Mouse (Mus musculus) liver, embryonic 14.5 days (tissue): ENCODE data around the gene Maco1.

Experiments
- CTCF ChIP-seq: IDR thresholded peaks from 2 replicates; pipeline ENCODE4 v1.5.1; 2016; ENCODE audit warnings: antibody characterized with exemption, low read depth, control low read depth
- EP300 ChIP-seq: IDR thresholded peaks from 2 replicates; pipeline ENCODE4 v1.6.1; 2016; ENCODE audit warnings: antibody characterized with exemption, low read depth

DNA sequence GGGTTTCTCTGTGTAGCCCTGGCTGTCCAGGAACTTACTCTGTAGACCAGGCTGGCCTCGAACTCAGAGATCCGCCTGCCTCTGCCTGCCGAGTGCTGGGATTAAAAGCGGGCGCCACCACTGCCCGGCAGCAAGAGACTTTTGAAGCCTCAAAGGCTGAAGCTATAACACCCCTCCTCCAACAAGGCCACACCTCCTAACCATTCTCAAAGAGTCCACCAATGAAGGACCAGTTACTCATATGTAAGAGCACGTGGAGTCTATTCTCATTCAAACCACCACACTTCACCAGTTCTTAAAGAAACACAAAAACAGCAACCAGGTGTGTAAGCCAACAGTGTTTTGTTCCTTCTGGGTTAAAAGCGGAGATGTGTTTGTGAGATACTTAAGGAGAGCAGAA is 14.5 kb upstream of the Maco1 start:
- TF ChIP-seq CTCF (no peak), EP300 (no peak)
